Mouse (Mus musculus) heart, adult 11 months (tissue): ENCODE results near the gene H13.

ENCODE experiments used
- DNase-seq: peaks from one replicate; pipeline ENCODE4 v3.0.0; 2022

Gene H13

GRCm38 (mm10) chr2:152703596-152704255 lies 34.5 kb downstream of the H13 start:
- no peak for DNase-seq

- DNase-seq, result no peak
Measured at GRCm38 (mm10) chr2:152704256-152704605, 35.0 kb downstream of the H13 start.

GRCm38 (mm10) chr2:152704811-152705370 lies 35.6 kb downstream of the H13 start:
- DNase-seq, result no peak

GRCm38 (mm10) chr2:152705993-152706571 lies 36.8 kb downstream of the H13 start:
- peak; percentile 98 for DNase-seq

- no peak for DNase-seq
Measured at GRCm38 (mm10) chr2:152707186-152707585, 37.9 kb downstream of the H13 start.

- DNase-seq, result peak; percentile 100
Measured at GRCm38 (mm10) chr2:152707627-152708026, 38.4 kb downstream of the H13 start.

- DNase-seq, result peak; percentile 90
Measured at GRCm38 (mm10) chr2:152709066-152709465, 39.8 kb downstream of the H13 start.

- peak; percentile 83 for DNase-seq
Measured at GRCm38 (mm10) chr2:152716241-152716772, 47.0 kb downstream of the H13 start.

GRCm38 (mm10) chr2:152717652-152718051 lies 48.4 kb downstream of the H13 start:
- peak; percentile 82 for DNase-seq

GRCm38 (mm10) chr2:152718076-152718475 lies 48.8 kb downstream of the H13 start:
- DNase-seq, result peak; percentile 87

- DNase-seq, result peak; percentile 99
Measured at GRCm38 (mm10) chr2:152723651-152724331, 54.5 kb downstream of the H13 start.

GRCm38 (mm10) chr2:152724332-152724723 lies 55.1 kb downstream of the H13 start:
- peak; percentile 92 for DNase-seq

- peak; percentile 95 for DNase-seq
Measured at GRCm38 (mm10) chr2:152725178-152725750, 56.0 kb downstream of the H13 start.

GRCm38 (mm10) chr2:152726213-152726612 lies 57.0 kb downstream of the H13 start:
- DNase-seq, result no peak

GRCm38 (mm10) chr2:152726751-152727335 lies 57.6 kb downstream of the H13 start:
- DNase-seq, result peak; percentile 98

GRCm38 (mm10) chr2:152727795-152728510 lies 58.7 kb downstream of the H13 start:
- peak; percentile 99 for DNase-seq

- no peak for DNase-seq
Measured at GRCm38 (mm10) chr2:152728594-152728993, 59.3 kb downstream of the H13 start.

GRCm38 (mm10) chr2:152729013-152729635 lies 59.9 kb downstream of the H13 start:
- DNase-seq, result peak; percentile 94

- DNase-seq, result peak; percentile 99
Measured at GRCm38 (mm10) chr2:152729636-152730020, 60.4 kb downstream of the H13 start.

- DNase-seq, result no peak
Measured at GRCm38 (mm10) chr2:152733201-152733600, 63.9 kb downstream of the H13 start.

GRCm38 (mm10) chr2:152734501-152734900 lies 65.2 kb downstream of the H13 start:
- DNase-seq, result no peak

- DNase-seq, result peak; percentile 100
Measured at GRCm38 (mm10) chr2:152734984-152735383, 65.7 kb downstream of the H13 start.
